Mouse (Mus musculus) liver, embryonic 14.5 days (tissue): Measurements from ENCODE around the gene C1qtnf9. TPM values are rescaled to one million over a fixed set of nuclear protein-coding genes. Genes with fewer than 3 reads are reported as not detected.
A peak's percentile ranks its signal among the peaks of the same experiment; 100 is the strongest.

Source experiments
- ATAC-seq: fragments of 200-750 bp; cut with Nextera tagmentation; 2 replicates; pipeline ENCODE4 v1.8.0; 2017; ENCODE audit warnings: moderate number of reproducible peaks, mild to moderate bottlenecking, moderate library complexity; ENCODE audit not compliant: insufficient read depth
- DNase-seq, 3 experiments: peaks; one replicate each; pipeline ENCODE4 v3.0.0-alpha.2; 2012 to 2013; ENCODE audit warnings: low read depth in 3 of 3, low spot score in 3 of 3
- H3K27ac ChIP-seq: fragments of 300-500 bp; sonication (generic); 2 replicates; pipeline ENCODE4 v1.5.1; 2014; ENCODE audit warnings: moderate library complexity, mild to moderate bottlenecking, control low read depth, inconsistent platforms
- H3K27me3 ChIP-seq: fragments of 300-500 bp; sonication (generic); 2 replicates; pipeline ENCODE4 v1.6.1; 2014; ENCODE audit warnings: mild to moderate bottlenecking, low read length, moderate library complexity; ENCODE audit not compliant: control insufficient read depth, insufficient read depth
- H3K36me3 ChIP-seq: fragments of 300-500 bp; sonication (generic); replicated peaks from 2 replicates; pipeline ENCODE4 v1.6.1; 2014; ENCODE audit warnings: low read depth; ENCODE audit not compliant: control insufficient read depth, insufficient read depth
- H3K4me1 ChIP-seq, 2 experiments: fragments of 200-500 bp in 1 of 2; fragments of 300-500 bp in 1 of 2; sonication (generic) in 1 of 2; replicated peaks; 2 replicates each; pipeline ENCODE4 v1.6.1; 2012 to 2014; ENCODE audit warnings: antibody characterized with exemption in 1 of 2, inconsistent platforms in 1 of 2, low read length in 1 of 2; ENCODE audit not compliant: control insufficient read depth in 2 of 2, insufficient read depth in 2 of 2
- H3K4me2 ChIP-seq: fragments of 300-500 bp; sonication (generic); 2 replicates; pipeline ENCODE4 v1.6.1; 2014; ENCODE audit warnings: low read depth, mild to moderate bottlenecking, control low read depth, moderate library complexity
- H3K4me3 ChIP-seq, 2 experiments: fragments of 200-500 bp in 1 of 2; fragments of 300-500 bp in 1 of 2; sonication (generic) in 1 of 2; 2 replicates each; pipeline ENCODE4 v1.5.1; 2012 to 2014; ENCODE audit warnings: low read depth in 2 of 2, low read length in 2 of 2, mild to moderate bottlenecking in 2 of 2, control low read depth in 1 of 2, inconsistent platforms in 1 of 2, moderate library complexity in 1 of 2; ENCODE audit not compliant: insufficient read depth in 1 of 2
- H3K9ac ChIP-seq: fragments of 300-500 bp; sonication (generic); replicated peaks from 2 replicates; pipeline ENCODE4 v1.6.1; 2014; ENCODE audit warnings: mild to moderate bottlenecking, control low read depth, moderate library complexity
- H3K9me3 ChIP-seq: fragments of 300-500 bp; sonication (generic); 2 replicates; pipeline ENCODE4 v1.6.1; 2016; ENCODE audit warnings: low read length, mixed read lengths; ENCODE audit not compliant: control insufficient read depth
- CTCF ChIP-seq: IDR thresholded peaks from 2 replicates; pipeline ENCODE4 v1.5.1; 2016; ENCODE audit warnings: antibody characterized with exemption, low read depth, control low read depth
- EP300 ChIP-seq: IDR thresholded peaks from 2 replicates; pipeline ENCODE4 v1.6.1; 2016; ENCODE audit warnings: antibody characterized with exemption, low read depth
- WGBS: fragments of 180-500 bp; shearing (Covaris S2); extraction: QIAGEN DNeasy Blood & Tissue Kit; methylation state at CpG from one replicate; pipeline ENCODE4 v1.1.7; 2014; ENCODE audit not compliant: insufficient replicate concordance; 5-methylcytosine and 5-hydroxymethylcytosine counted together
- polyA plus RNA-seq, 2 experiments: library from polyadenylated mRNA; depleted of rRNA in 1 of 2; stranded (reverse) in 1 of 2; unstranded in 1 of 2; fragments of >200 nt; fragmentation: Nextera tagmentation in 1 of 2; extraction: Ambion mirVana in 1 of 2; gene quantifications; 2 replicates each; pipeline versions ENCODE4 v1.2.1 to v1.2.3; 2012 to 2014

Gene C1qtnf9
- polyA plus RNA-seq, 2 experiments, result 0.18 TPM; not detected in 1

DNA sequence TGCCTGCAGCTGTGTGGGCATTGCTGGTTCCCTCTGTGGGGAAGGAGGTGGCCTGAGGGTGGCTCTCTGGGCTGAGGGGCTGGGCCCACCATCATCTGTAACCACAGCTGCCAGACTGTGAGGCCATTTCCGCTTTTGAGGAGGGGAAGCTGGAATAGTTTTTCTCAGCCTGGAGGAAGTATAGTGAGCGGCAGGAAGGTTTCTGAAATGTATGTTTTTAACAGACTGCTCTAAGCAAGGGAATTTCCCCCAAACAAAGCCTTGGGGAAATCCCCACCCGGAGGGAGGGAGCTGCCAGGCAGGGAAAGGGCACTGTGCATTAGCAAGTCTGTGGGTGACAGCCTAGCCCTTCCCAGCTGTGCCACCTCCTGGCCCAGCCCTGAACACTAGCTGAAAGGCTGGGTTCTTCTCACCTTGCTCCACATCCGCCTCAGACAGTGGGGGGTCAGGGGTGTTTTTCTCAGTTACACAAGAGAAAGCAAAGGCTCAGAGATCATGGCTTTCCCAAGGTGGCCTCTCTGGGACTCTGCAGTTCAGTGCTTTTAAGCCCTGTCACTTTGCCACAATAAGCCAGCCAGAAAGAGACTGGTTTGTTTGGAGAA, 31.2 kb upstream of the C1qtnf9 start:
- no peak overlapping the region for H3K9ac ChIP-seq

DNA sequence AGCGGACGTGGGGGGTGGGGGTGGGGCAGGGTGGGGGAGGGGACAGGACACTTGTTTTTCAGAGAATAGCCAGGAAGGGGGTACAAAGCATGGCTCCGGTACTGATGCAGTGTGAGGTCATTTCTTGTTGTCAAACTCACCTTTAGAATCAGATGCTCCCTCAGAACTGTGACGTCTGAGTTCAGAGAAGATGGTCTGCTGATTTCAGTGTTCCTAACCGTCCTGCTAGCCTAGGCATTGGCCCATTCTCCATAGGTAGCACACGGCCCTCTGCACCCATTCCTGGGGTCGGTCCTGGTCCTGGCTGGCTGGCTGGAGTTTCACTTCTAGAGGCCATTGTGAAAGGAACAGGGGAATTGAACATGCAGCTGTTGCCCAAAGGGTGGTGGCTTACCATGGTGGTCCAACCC, 30.7 kb upstream of the C1qtnf9 start:
- H3K4me2 ChIP-seq, result peak overlapping the region; percentile 38
- H3K4me1 ChIP-seq, result peaks cover 6 to 21% of the 10 kb centered on the region in 2 experiments; a peak in 3 of 4 replicates
- H3K36me3 ChIP-seq, result no peaks in the 10 kb centered on the region
- no peak for TF ChIP-seq CTCF
- TF ChIP-seq EP300, result no peak
- no peak overlapping the region for H3K9ac ChIP-seq
- H3K4me3 ChIP-seq, result no peak overlapping the region
- DNase-seq (no peak), ATAC-seq (no peak)
- H3K27ac ChIP-seq, result no peak overlapping the region; the same call in 1 of the 2 replicates
- no peaks in the 10 kb centered on the region for H3K9me3 ChIP-seq
- no peaks in the 10 kb centered on the region for H3K27me3 ChIP-seq
- WGBS, result 18% methylated on average over 7 of the region's 7 CpGs

More for the DNA sequence above, 31.2 kb upstream of the C1qtnf9 start:
- H3K9me3 ChIP-seq, result no peaks in the 10 kb centered on the region
- peak overlapping the region; percentile 38 for H3K4me2 ChIP-seq
- TF ChIP-seq CTCF (0 out of 2 replicates have a peak, but pooled peaks have one; percentile 3), EP300 (no peak)
- DNase-seq, result peak in 2 of 3 experiments; percentile 18 to 36
- H3K4me1 ChIP-seq, result peaks cover 6 to 21% of the 10 kb centered on the region in 2 experiments; a peak in 3 of 4 replicates
- WGBS, result 6% methylated on average over 4 of the region's 4 CpGs
- H3K27ac ChIP-seq, result no peak overlapping the region; the same call in 1 of the 2 replicates
- no peaks in the 10 kb centered on the region for H3K27me3 ChIP-seq
- H3K4me3 ChIP-seq, result no peak overlapping the region
- H3K36me3 ChIP-seq, result no peaks in the 10 kb centered on the region
- peak; percentile 52 for ATAC-seq

DNA sequence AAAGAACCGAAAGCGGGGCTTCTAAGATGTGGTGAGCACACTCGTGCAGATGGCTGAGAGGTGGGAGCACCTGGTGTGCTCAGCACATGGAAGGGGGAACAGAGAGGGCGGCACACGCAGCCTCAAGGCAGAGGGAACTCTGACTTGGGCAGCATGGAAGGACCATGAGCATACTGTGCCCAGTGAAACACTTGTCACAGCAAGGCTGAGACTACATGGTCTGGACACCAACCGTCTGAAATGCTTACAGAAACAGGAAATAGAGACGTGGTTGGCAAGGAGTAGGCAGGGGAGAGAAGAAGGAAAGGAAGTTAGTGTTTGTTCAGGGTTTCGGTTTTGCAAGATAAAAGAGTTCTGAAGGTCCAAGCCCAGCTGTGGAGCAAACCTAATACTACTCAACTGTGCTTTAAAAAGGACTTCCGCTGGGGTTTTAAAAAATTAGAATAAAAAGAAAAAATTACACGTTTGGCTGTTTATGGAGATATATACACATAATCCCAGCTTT, 29.4 kb upstream of the C1qtnf9 start:
- Histone ChIP-seq H3K9me3 (no peaks in the 10 kb centered on the region), H3K4me2 (no peak overlapping the region), H3K4me1 (peaks cover 6 to 21% of the 10 kb centered on the region in 2 experiments; a peak in 3 of 4 replicates), H3K4me3 (no peak overlapping the region), H3K9ac (no peak overlapping the region), H3K36me3 (no peaks in the 10 kb centered on the region), H3K27ac (no peak overlapping the region), H3K27me3 (no peaks in the 10 kb centered on the region)
- ATAC-seq, result no peak
- TF ChIP-seq EP300 (no peak), CTCF (no peak)
- no peak for DNase-seq
- WGBS, result 33% methylated on average over 10 of the region's 10 CpGs

DNA sequence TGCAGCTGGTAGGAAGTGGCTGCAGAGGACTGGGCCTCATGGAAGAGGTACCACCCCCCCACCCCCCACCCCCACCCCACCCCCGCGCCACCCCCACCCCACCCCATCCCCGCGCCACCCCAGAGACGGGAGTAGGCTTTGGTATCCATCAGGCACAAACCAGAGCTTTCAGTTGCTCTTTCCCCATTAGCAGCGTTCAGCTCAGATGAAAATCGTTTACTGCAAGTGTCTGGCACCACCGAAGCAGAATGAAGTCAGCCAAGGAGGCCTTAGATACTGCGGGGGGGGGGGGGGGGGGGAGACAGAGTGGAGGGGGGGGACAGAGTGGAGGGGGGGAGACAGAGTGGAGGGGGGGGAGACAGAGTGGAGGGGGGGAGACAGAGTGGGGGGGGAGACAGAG, 28.8 kb upstream of the C1qtnf9 start:
- Histone ChIP-seq H3K27ac (no peak overlapping the region), H3K9ac (no peak overlapping the region), H3K4me2 (no peak overlapping the region), H3K4me3 (no peak overlapping the region), H3K4me1 (peaks cover 6 to 21% of the 10 kb centered on the region in 2 experiments; a peak in 3 of 4 replicates), H3K36me3 (no peaks in the 10 kb centered on the region), H3K9me3 (no peaks in the 10 kb centered on the region), H3K27me3 (no peaks in the 10 kb centered on the region)
- TF ChIP-seq EP300, result no peak
- no peak for TF ChIP-seq CTCF
- WGBS, result 33% methylated on average over 8 of the region's 9 CpGs
- ATAC-seq (no peak), DNase-seq (no peak)

DNA sequence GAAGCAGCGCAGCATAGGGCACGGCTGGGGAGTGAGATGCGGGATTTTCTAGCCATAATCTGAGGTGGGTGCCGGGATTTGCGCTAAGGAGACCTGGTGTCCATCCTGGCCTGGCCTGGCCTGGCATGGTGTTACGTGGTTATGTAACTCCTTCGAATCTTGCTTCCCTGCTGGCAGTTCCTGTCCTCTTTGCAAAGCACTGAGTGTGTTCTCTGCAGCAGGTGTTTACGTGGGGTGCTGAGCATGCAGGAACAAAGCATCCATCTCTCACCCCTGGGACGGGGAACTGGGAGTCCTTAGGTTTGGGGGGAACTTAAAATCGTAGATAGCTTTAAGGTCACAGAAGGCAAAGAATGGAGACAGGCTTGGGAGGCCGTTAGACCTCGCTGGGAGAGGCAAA, 28.3 kb upstream of the C1qtnf9 start:
- Histone ChIP-seq H3K9ac (no peak overlapping the region), H3K4me2 (no peak overlapping the region), H3K27ac (no peak overlapping the region), H3K9me3 (no peaks in the 10 kb centered on the region), H3K4me3 (no peak overlapping the region), H3K27me3 (no peaks in the 10 kb centered on the region), H3K4me1 (peaks cover 6 to 22% of the 10 kb centered on the region in 2 experiments; a peak in 3 of 4 replicates), H3K36me3 (no peaks in the 10 kb centered on the region)
- ATAC-seq (no peak), DNase-seq (no peak)
- TF ChIP-seq CTCF, result no peak
- no peak for TF ChIP-seq EP300
- WGBS, result 64% methylated on average over 12 of the region's 12 CpGs
